Mouse (Mus musculus) 3134 (cell line): ENCODE data around the gene Trim14.

Experiments
- DNase-seq: peaks from one replicate; pipeline ENCODE4 v3.0.0-alpha.2; 2011; ENCODE audit warnings: low spot score; ENCODE audit not compliant: insufficient read length; ENCODE audit errors: extremely low read depth

Trim14 gene

GRCm38 (mm10) chr4:46489028-46489925, 46.7 kb downstream of the Trim14 start, which contains the start of gene Nans:
Nans (plus strand) TSS chr4:46489248.
- peak; percentile 98 for DNase-seq

GRCm38 (mm10) chr4:46487348-46487747, 48.6 kb downstream of the Trim14 start:
- no peak for DNase-seq

GRCm38 (mm10) chr4:46485696-46486417, 50.1 kb downstream of the Trim14 start:
- peak; percentile 80 for DNase-seq

GRCm38 (mm10) chr4:46479081-46479480, 56.9 kb downstream of the Trim14 start:
- DNase-seq = no peak

- no peak for DNase-seq
These were observed 60.8 kb downstream of the Trim14 start for GRCm38 (mm10) chr4:46475101-46475500.

- no peak for DNase-seq
These were observed 70.2 kb downstream of the Trim14 start for GRCm38 (mm10) chr4:46465740-46466139.

GRCm38 (mm10) chr4:46463130-46463830, 72.7 kb downstream of the Trim14 start:
- no peak for DNase-seq

GRCm38 (mm10) chr4:46458411-46458810, 77.5 kb downstream of the Trim14 start:
- no peak for DNase-seq

- DNase-seq = no peak
These were observed 78.8 kb downstream of the Trim14 start for GRCm38 (mm10) chr4:46457186-46457585.

GRCm38 (mm10) chr4:46456762-46457161, 79.2 kb downstream of the Trim14 start:
- no peak for DNase-seq

GRCm38 (mm10) chr4:46454097-46454864, 81.7 kb downstream of the Trim14 start:
- no peak for DNase-seq

- DNase-seq = no peak
These were observed 82.9 kb downstream of the Trim14 start for GRCm38 (mm10) chr4:46452855-46453719.

GRCm38 (mm10) chr4:46452481-46452850, 83.5 kb downstream of the Trim14 start:
- peak; percentile 88 for DNase-seq

GRCm38 (mm10) chr4:46451758-46452480, 84.0 kb downstream of the Trim14 start:
- DNase-seq = peak; percentile 73

- peak; percentile 82 for DNase-seq
These were observed 84.6 kb downstream of the Trim14 start for GRCm38 (mm10) chr4:46451240-46451757.

- DNase-seq = peak; percentile 98
These were observed 85.3 kb downstream of the Trim14 start, which contains the start of gene Anp32b for GRCm38 (mm10) chr4:46450519-46451131. Anp32b (plus strand) TSS chr4:46450902.

GRCm38 (mm10) chr4:46450020-46450518, 85.9 kb downstream of the Trim14 start:
- no peak for DNase-seq

- DNase-seq = no peak
These were observed 87.1 kb downstream of the Trim14 start for GRCm38 (mm10) chr4:46448886-46449285.
